Comparison of ENCODE assay signal across 10 mouse cellular contexts in the genomic region with DNA sequence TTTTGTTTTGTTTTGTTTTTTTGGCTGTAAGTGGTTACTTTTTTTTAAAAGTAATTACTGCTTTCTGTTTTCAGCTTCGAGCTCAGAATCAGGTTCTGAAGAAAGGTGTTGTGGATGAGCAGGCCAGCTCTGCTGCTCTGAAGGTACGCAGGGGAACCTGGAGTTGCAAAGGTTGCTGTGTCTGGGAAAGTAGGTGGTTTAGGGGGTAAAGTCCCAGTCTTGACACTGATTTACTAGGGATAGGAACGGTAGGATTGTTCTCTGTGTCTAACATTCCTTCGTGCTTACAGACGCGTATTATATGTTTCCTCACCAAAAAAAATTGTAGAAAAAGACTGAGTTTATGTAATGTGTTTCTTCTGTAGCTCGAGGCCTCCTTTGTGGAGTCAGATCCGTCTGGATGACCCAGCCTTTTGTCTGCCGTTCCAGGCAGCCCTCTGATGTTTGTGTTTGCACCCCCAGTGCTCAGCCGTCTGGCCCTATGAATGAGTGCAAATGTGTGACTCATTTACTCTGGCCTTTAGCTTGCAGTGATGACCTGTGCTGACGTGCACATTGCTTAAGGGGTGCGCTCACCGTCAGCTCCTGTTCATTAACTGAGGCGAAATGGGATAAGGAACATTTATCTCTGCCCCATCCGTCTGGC. TPM values are rescaled to one million over a fixed set of nuclear protein-coding genes. Genes with fewer than 3 reads are reported as not detected.
DNase-seq lines count a peak whose midpoint lies in the region; ATAC-seq lines count a peak whose summit lies in the region.
"Had no signal": no experiment of that assay in that cellular context is flagged by ENCODE, and none has a peak within 500 bp of the region (broad histone marks: within the 10 kb centered on the region; RNA-seq: fewer than 3 reads in every experiment).

No protein-coding gene starts in this region.

- H3K36me3 ChIP-seq in heart, embryonic 12.5 days = peaks cover 25% of the 10 kb centered on the region
- H3K36me3 ChIP-seq in embryonic facial prominence, embryonic 10.5 days (replicated peaks) = peaks cover 31% of the 10 kb centered on the region
- peaks cover 18% of the 10 kb centered on the region for H3K36me3 ChIP-seq in kidney, embryonic 16.5 days (ENCODE audit: insufficient read depth, low read length)
- H3K36me3 ChIP-seq in neural tube, embryonic 13.5 days = peaks cover 30% of the 10 kb centered on the region

- no peak overlapping the region for H3K4me2 ChIP-seq in heart, embryonic 12.5 days
- no peak overlapping the region for H3K4me2 ChIP-seq in kidney, embryonic 16.5 days (replicated peaks; ENCODE audit: low read depth, low read length)
- H3K4me2 ChIP-seq in neural tube, embryonic 13.5 days = no peak overlapping the region
- H3K4me2 ChIP-seq: embryonic facial prominence, embryonic 15.5 days; limb, embryonic 15.5 days had no signal

- no peak for ATAC-seq in heart, embryonic 12.5 days (ENCODE audit: insufficient number of reproducible peaks, low FRiP score)
- peak; percentile 93 for ATAC-seq in kidney, embryonic 16.5 days (ENCODE audit: low FRiP score, low TSS enrichment)
- ATAC-seq in neural tube, embryonic 13.5 days (ENCODE audit: low read depth) = no peak

- WGBS in heart, embryonic 12.5 days = 58% methylated on average over 15 of the region's 15 CpGs
- 36% methylated on average over 15 of the region's 15 CpGs for WGBS in embryonic facial prominence, embryonic 10.5 days
- 34% methylated on average over 15 of the region's 15 CpGs for WGBS in kidney, embryonic 16.5 days
- WGBS in neural tube, embryonic 13.5 days = 23% methylated on average over 15 of the region's 15 CpGs

- H3K9me3 ChIP-seq in heart, embryonic 12.5 days (replicated peaks) = no peaks in the 10 kb centered on the region
- no peaks in the 10 kb centered on the region for H3K9me3 ChIP-seq in embryonic facial prominence, embryonic 10.5 days
- no peaks in the 10 kb centered on the region for H3K9me3 ChIP-seq in kidney, embryonic 16.5 days (ENCODE audit: low read length)
- H3K9me3 ChIP-seq in neural tube, embryonic 13.5 days = no peaks in the 10 kb centered on the region
- H3K9me3 ChIP-seq: embryonic facial prominence, embryonic 15.5 days; limb, embryonic 15.5 days had no signal

- H3K4me3 ChIP-seq in heart, embryonic 12.5 days = no peak overlapping the region
- H3K4me3 ChIP-seq in embryonic facial prominence, embryonic 10.5 days = no peak overlapping the region
- H3K4me3 ChIP-seq in kidney, embryonic 16.5 days (ENCODE audit: low read length) = no peak overlapping the region
- H3K4me3 ChIP-seq in neural tube, embryonic 13.5 days = no peak overlapping the region
- H3K4me3 ChIP-seq: embryonic facial prominence, embryonic 15.5 days; limb, embryonic 15.5 days had no signal

- H3K4me1 ChIP-seq in heart, embryonic 12.5 days (replicated peaks) = peaks cover 4% of the 10 kb centered on the region
- peaks cover 10% of the 10 kb centered on the region for H3K4me1 ChIP-seq in embryonic facial prominence, embryonic 10.5 days
- peaks cover 5% of the 10 kb centered on the region; the same call in 1 of the 2 replicates for H3K4me1 ChIP-seq in kidney, embryonic 16.5 days (ENCODE audit: insufficient read depth, low read length)
- peaks cover 10% of the 10 kb centered on the region for H3K4me1 ChIP-seq in neural tube, embryonic 13.5 days (replicated peaks)
- H3K4me1 ChIP-seq: embryonic facial prominence, embryonic 15.5 days; limb, embryonic 15.5 days had no signal

- H3K9ac ChIP-seq in heart, embryonic 12.5 days = no peak overlapping the region
- H3K9ac ChIP-seq in kidney, embryonic 16.5 days (replicated peaks; ENCODE audit: low read length) = no peak overlapping the region
- no peak overlapping the region for H3K9ac ChIP-seq in neural tube, embryonic 13.5 days
- H3K9ac ChIP-seq: embryonic facial prominence, embryonic 15.5 days; limb, embryonic 15.5 days had no signal

- H3K27ac ChIP-seq in heart, embryonic 12.5 days (ENCODE audit: poor library complexity, severe bottlenecking) = no peak overlapping the region
- peak overlapping the region; percentile 63 for H3K27ac ChIP-seq in embryonic facial prominence, embryonic 10.5 days (replicated peaks)
- H3K27ac ChIP-seq in kidney, embryonic 16.5 days (ENCODE audit: low read length) = peak overlapping the region; percentile 78
- 0 out of 2 replicates have a peak overlapping the region, but pooled peaks have one; percentile 42 for H3K27ac ChIP-seq in neural tube, embryonic 13.5 days (replicated peaks)
- H3K27ac ChIP-seq: embryonic facial prominence, embryonic 15.5 days; limb, embryonic 15.5 days had no signal

- peak; percentile 64 for DNase-seq in heart, adult 11 months
- peak; percentile 40 for DNase-seq in embryonic facial prominence, embryonic 10.5 days (ENCODE audit: low spot score)
- DNase-seq in thymus, postnatal 36 days = no peak
- DNase-seq in left cerebral cortex, adult 8-10 months (ENCODE audit: low spot score in 2 of 2) = no peak
- DNase-seq in c-Kit-positive CD71-positive TER-119-positive erythroid progenitor cells, embryonic 14.5 days (ENCODE audit: low spot score) = no peak

- no peaks in the 10 kb centered on the region for H3K27me3 ChIP-seq in heart, embryonic 12.5 days (replicated peaks)
- no peaks in the 10 kb centered on the region for H3K27me3 ChIP-seq in embryonic facial prominence, embryonic 10.5 days (replicated peaks; ENCODE audit: low read depth, poor library complexity, severe bottlenecking)
- H3K27me3 ChIP-seq in kidney, embryonic 16.5 days (ENCODE audit: insufficient read depth, low read length) = no peaks in the 10 kb centered on the region
- H3K27me3 ChIP-seq in neural tube, embryonic 13.5 days = no peaks in the 10 kb centered on the region
- H3K27me3 ChIP-seq: embryonic facial prominence, embryonic 15.5 days; limb, embryonic 15.5 days had no signal

RNA-seq across cellular contexts. Expression of gene Ppp1r21, which starts 13.0 kb away (rescaled TPM):
- polyA plus RNA-seq in heart, embryonic 12.5 days (2016; fragmentation: Nextera tagmentation; extraction: Ambion mirVana) = 12.4 and 16.1 TPM in 2 replicates
- polyA plus RNA-seq in embryonic facial prominence, embryonic 10.5 days (2016; fragmentation: Nextera tagmentation; extraction: Ambion mirVana) = 17.9 and 19.7 TPM in 2 replicates
- 29.6 and 33.1 TPM in 2 replicates for polyA plus RNA-seq in kidney, embryonic 16.5 days (2015; fragmentation: Nextera tagmentation; extraction: Ambion mirVana)
- polyA plus RNA-seq in neural tube, embryonic 13.5 days (2015; fragmentation: Nextera tagmentation; extraction: Ambion mirVana) = 40.0 and 42.8 TPM in 2 replicates
- total RNA-seq in left cerebral cortex, adult 8-10 months (2022) = 10 to 100 TPM; 78.4 to 85.9 (median 82.3) TPM

RNA-seq across cellular contexts. Expression of gene Ston1, which starts 54.6 kb away (rescaled TPM):
- 5.4 and 8.4 TPM in 2 replicates for polyA plus RNA-seq in heart, embryonic 12.5 days (2016; fragmentation: Nextera tagmentation; extraction: Ambion mirVana)
- polyA plus RNA-seq in embryonic facial prominence, embryonic 10.5 days (2016; fragmentation: Nextera tagmentation; extraction: Ambion mirVana) = 2.0 and 2.3 TPM in 2 replicates
- 6.3 and 9.3 TPM in 2 replicates for polyA plus RNA-seq in kidney, embryonic 16.5 days (2015; fragmentation: Nextera tagmentation; extraction: Ambion mirVana)
- 2.7 and 3.5 TPM in 2 replicates for polyA plus RNA-seq in neural tube, embryonic 13.5 days (2015; fragmentation: Nextera tagmentation; extraction: Ambion mirVana)
- 10 to 100 TPM in 2 of 4 experiments, 1 to 10 TPM in 2; 5.9 to 14.1 (median 9.1) TPM for total RNA-seq in left cerebral cortex, adult 8-10 months (2022)

Comparison
In these comparisons a context has a peak if more than half of its experiments do, and no peak if none do; other contexts are left out.
1. DNase-seq: peak in heart, adult 11 months (single experiment) and embryonic facial prominence, embryonic 10.5 days (single experiment); none in thymus, postnatal 36 days (0 of 2), left cerebral cortex, adult 8-10 months (0 of 2) and c-Kit-positive CD71-positive TER-119-positive erythroid progenitor cells, embryonic 14.5 days (single experiment).